Mouse (Mus musculus): ENCODE measurements around the gene Spata21. TPM values are rescaled to one million over a fixed set of nuclear protein-coding genes. Genes with fewer than 3 reads are reported as not detected.

Spata21 gene
- polyA plus RNA-seq, 1 experiment from 2014 or later, result 0.20 TPM

DNA sequence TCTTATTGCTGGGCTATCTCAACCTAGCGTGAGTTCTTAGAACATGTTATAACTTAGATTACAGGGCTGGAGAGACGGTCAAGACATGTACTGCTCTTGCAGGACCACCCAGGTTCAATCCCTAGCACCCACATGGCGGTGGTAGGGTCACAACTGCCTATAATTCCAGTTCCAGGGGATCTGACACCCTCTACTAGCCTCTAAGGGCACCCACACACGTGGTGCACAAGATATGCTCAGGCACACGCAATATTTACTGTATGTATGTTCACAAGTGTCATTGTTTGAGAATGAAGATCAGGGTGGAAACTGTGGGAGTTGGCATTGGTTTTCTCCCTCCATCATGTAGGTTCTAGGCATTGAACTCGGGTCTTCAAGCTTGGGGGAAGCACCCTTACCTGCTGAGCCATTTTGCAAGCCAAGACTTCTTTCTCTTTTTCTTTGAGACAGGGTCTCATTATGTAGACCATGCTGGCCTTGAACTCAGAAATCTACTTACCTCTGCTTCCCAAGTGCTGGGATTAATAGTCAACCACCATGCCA is 58.4 kb downstream of the Spata21 start:
- no peak for DNase-seq (ENCODE audit: low spot score)
- no peaks in the 10 kb centered on the region for H3K9me3 ChIP-seq (ENCODE audit: control insufficient read depth, low read length)
- no peak overlapping the region for H3K4me3 ChIP-seq (ENCODE audit: low read depth, low read length)
- ATAC-seq (replicated peaks; ENCODE audit: low FRiP score, low TSS enrichment, low read depth), result no peak
- H3K36me3 ChIP-seq (ENCODE audit: control insufficient read depth, insufficient read depth, low read length), result no peaks in the 10 kb centered on the region
- WGBS, result 96% methylated on average over 6 of the region's 6 CpGs
- no peaks in the 10 kb centered on the region for H3K27me3 ChIP-seq (replicated peaks; ENCODE audit: control insufficient read depth, insufficient read depth, low read length)
- peak overlapping the region; percentile 82 for H3K4me2 ChIP-seq (ENCODE audit: low read length)
- peaks cover 7% of the 10 kb centered on the region for H3K4me1 ChIP-seq (replicated peaks; ENCODE audit: control insufficient read depth, insufficient read depth, low read length)
- no peak overlapping the region for H3K9ac ChIP-seq (ENCODE audit: low read length)
- no peak overlapping the region; the same call in 1 of the 2 replicates for H3K27ac ChIP-seq (ENCODE audit: low read depth)

- peak within 1 kb of the TSS; percentile 68 for H3K4me3 ChIP-seq (ENCODE audit: low read depth, low read length)
- peak within 1 kb of the TSS; percentile 82 for H3K4me2 ChIP-seq (ENCODE audit: low read length)
- peak within 1 kb of the TSS; percentile 97 for H3K27ac ChIP-seq (ENCODE audit: low read depth)
- peak within 1 kb of the TSS; percentile 78 for H3K9ac ChIP-seq (ENCODE audit: low read length)
- H3K36me3 ChIP-seq (ENCODE audit: control insufficient read depth, insufficient read depth, low read length), result no peaks in the 10 kb centered on the region
- H3K9me3 ChIP-seq (ENCODE audit: control insufficient read depth, low read length), result no peaks in the 10 kb centered on the region
- DNase-seq (ENCODE audit: low spot score) (peak; percentile 97), ATAC-seq (replicated peaks; ENCODE audit: low FRiP score, low TSS enrichment, low read depth) (peak; percentile 85)
- H3K4me1 ChIP-seq (replicated peaks; ENCODE audit: control insufficient read depth, insufficient read depth, low read length), result peaks cover 7% of the 10 kb centered on the region
- 7% methylated on average over 52 of the region's 58 CpGs for WGBS
- no peaks in the 10 kb centered on the region for H3K27me3 ChIP-seq (replicated peaks; ENCODE audit: control insufficient read depth, insufficient read depth, low read length)
Observed at GRCm38 (mm10) chr4:141147112-141148008, 59.2 kb downstream of the Spata21 start, which contains the start of gene Fbxo42. Gene Fbxo42, plus strand, starts transcription at chr4:141147913.

- peak overlapping the region; percentile 78 for H3K9ac ChIP-seq (ENCODE audit: low read length)
- H3K27ac ChIP-seq (ENCODE audit: low read depth), result peak overlapping the region; percentile 97
- H3K36me3 ChIP-seq (ENCODE audit: control insufficient read depth, insufficient read depth, low read length), result no peaks in the 10 kb centered on the region
- DNase-seq (ENCODE audit: low spot score) (peak; percentile 79), ATAC-seq (replicated peaks; ENCODE audit: low FRiP score, low TSS enrichment, low read depth) (peak; percentile 83)
- peaks cover 7% of the 10 kb centered on the region for H3K4me1 ChIP-seq (replicated peaks; ENCODE audit: control insufficient read depth, insufficient read depth, low read length)
- H3K4me2 ChIP-seq (ENCODE audit: low read length), result peak overlapping the region; percentile 82
- WGBS, result under 1% methylated on average over 57 of the region's 66 CpGs
- H3K9me3 ChIP-seq (ENCODE audit: control insufficient read depth, low read length), result no peaks in the 10 kb centered on the region
- no peaks in the 10 kb centered on the region for H3K27me3 ChIP-seq (replicated peaks; ENCODE audit: control insufficient read depth, insufficient read depth, low read length)
- peak overlapping the region; percentile 68 for H3K4me3 ChIP-seq (ENCODE audit: low read depth, low read length)
Observed at GRCm38 (mm10) chr4:141148009-141148801, 60.1 kb downstream of the Spata21 start.

- no peak for ATAC-seq (replicated peaks; ENCODE audit: low FRiP score, low TSS enrichment, low read depth)
- Histone ChIP-seq H3K4me1 (replicated peaks; ENCODE audit: control insufficient read depth, insufficient read depth, low read length) (peaks cover 8% of the 10 kb centered on the region), H3K9ac (ENCODE audit: low read length) (peak overlapping the region; percentile 78), H3K4me3 (ENCODE audit: low read depth, low read length) (peak overlapping the region; percentile 68), H3K27me3 (replicated peaks; ENCODE audit: control insufficient read depth, insufficient read depth, low read length) (no peaks in the 10 kb centered on the region), H3K4me2 (ENCODE audit: low read length) (peak overlapping the region; percentile 82), H3K27ac (ENCODE audit: low read depth) (no peak overlapping the region), H3K9me3 (ENCODE audit: control insufficient read depth, low read length) (no peaks in the 10 kb centered on the region), H3K36me3 (ENCODE audit: control insufficient read depth, insufficient read depth, low read length) (no peaks in the 10 kb centered on the region)
- 26% methylated on average over 7 of the region's 7 CpGs for WGBS
- DNase-seq (ENCODE audit: low spot score), result no peak
Observed at GRCm38 (mm10) chr4:141149116-141149515, 61.0 kb downstream of the Spata21 start.

DNA sequence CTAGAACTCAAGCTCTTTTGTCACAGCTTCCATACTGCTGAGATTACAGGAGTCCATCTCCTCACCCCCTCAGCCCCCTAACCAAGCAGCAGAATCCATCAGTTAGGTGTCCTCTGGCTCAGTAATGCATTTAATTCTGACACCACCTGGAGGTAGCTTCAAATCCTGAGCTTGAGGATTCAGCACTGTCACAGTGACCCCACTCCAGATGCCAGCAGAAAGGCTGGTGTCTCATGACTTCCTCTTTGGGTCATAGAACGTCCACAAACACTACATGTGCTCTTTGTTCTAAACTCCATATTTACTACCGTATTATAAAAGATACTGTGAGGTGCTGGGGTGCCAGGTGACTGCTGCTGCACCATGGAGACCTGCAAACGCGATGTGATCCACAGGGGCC is 69.4 kb downstream of the Spata21 start:
- no peak overlapping the region for H3K4me3 ChIP-seq (ENCODE audit: low read depth, low read length)
- no peak overlapping the region for H3K9ac ChIP-seq (ENCODE audit: low read length)
- no peaks in the 10 kb centered on the region for H3K9me3 ChIP-seq (ENCODE audit: control insufficient read depth, low read length)
- H3K4me1 ChIP-seq (replicated peaks; ENCODE audit: control insufficient read depth, insufficient read depth, low read length), result peaks cover 18% of the 10 kb centered on the region
- no peak for ATAC-seq (replicated peaks; ENCODE audit: low FRiP score, low TSS enrichment, low read depth)
- H3K4me2 ChIP-seq (ENCODE audit: low read length), result no peak overlapping the region
- 71% methylated on average over 4 of the region's 4 CpGs for WGBS
- H3K27me3 ChIP-seq (replicated peaks; ENCODE audit: control insufficient read depth, insufficient read depth, low read length), result no peaks in the 10 kb centered on the region
- no peaks in the 10 kb centered on the region for H3K36me3 ChIP-seq (ENCODE audit: control insufficient read depth, insufficient read depth, low read length)
- H3K27ac ChIP-seq (ENCODE audit: low read depth), result no peak overlapping the region
- no peak for DNase-seq (ENCODE audit: low spot score)

- Histone ChIP-seq H3K9me3 (ENCODE audit: control insufficient read depth, low read length) (no peaks in the 10 kb centered on the region), H3K4me3 (ENCODE audit: low read depth, low read length) (no peak overlapping the region), H3K36me3 (ENCODE audit: control insufficient read depth, insufficient read depth, low read length) (no peaks in the 10 kb centered on the region), H3K4me2 (ENCODE audit: low read length) (no peak overlapping the region), H3K4me1 (replicated peaks; ENCODE audit: control insufficient read depth, insufficient read depth, low read length) (peaks cover 18% of the 10 kb centered on the region), H3K9ac (ENCODE audit: low read length) (no peak overlapping the region), H3K27ac (ENCODE audit: low read depth) (no peak overlapping the region), H3K27me3 (replicated peaks; ENCODE audit: control insufficient read depth, insufficient read depth, low read length) (no peaks in the 10 kb centered on the region)
- DNase-seq (ENCODE audit: low spot score), result no peak
- WGBS, result 70% methylated on average over 2 of the region's 2 CpGs
- ATAC-seq (replicated peaks; ENCODE audit: low FRiP score, low TSS enrichment, low read depth), result no peak
Observed at GRCm38 (mm10) chr4:141158609-141159008, 70.5 kb downstream of the Spata21 start.

- DNase-seq (ENCODE audit: low spot score), result no peak
Observed at GRCm38 (mm10) chr4:141159093-141159492, 71.0 kb downstream of the Spata21 start.

GRCm38 (mm10) chr4:141159666-141160065 is 71.5 kb downstream of the Spata21 start:
- Histone ChIP-seq H3K9me3 (ENCODE audit: control insufficient read depth, low read length) (no peaks in the 10 kb centered on the region), H3K36me3 (ENCODE audit: control insufficient read depth, insufficient read depth, low read length) (no peaks in the 10 kb centered on the region), H3K27me3 (replicated peaks; ENCODE audit: control insufficient read depth, insufficient read depth, low read length) (no peaks in the 10 kb centered on the region), H3K4me1 (replicated peaks; ENCODE audit: control insufficient read depth, insufficient read depth, low read length) (peaks cover 15% of the 10 kb centered on the region), H3K27ac (ENCODE audit: low read depth) (0 out of 2 replicates have a peak overlapping the region, but pooled peaks have one; percentile 45), H3K4me3 (ENCODE audit: low read depth, low read length) (no peak overlapping the region), H3K9ac (ENCODE audit: low read length) (no peak overlapping the region), H3K4me2 (ENCODE audit: low read length) (no peak overlapping the region)
- ATAC-seq (replicated peaks; ENCODE audit: low FRiP score, low TSS enrichment, low read depth) (no peak), DNase-seq (ENCODE audit: low spot score) (no peak)
- 41% methylated on average over 5 of the region's 5 CpGs for WGBS

More at GRCm38 (mm10) chr4:141159093-141159492, 71.0 kb downstream of the Spata21 start:
- 40% methylated on average over 11 of the region's 11 CpGs for WGBS
- Histone ChIP-seq H3K4me3 (ENCODE audit: low read depth, low read length) (no peak overlapping the region), H3K4me1 (replicated peaks; ENCODE audit: control insufficient read depth, insufficient read depth, low read length) (peaks cover 17% of the 10 kb centered on the region), H3K9ac (ENCODE audit: low read length) (no peak overlapping the region), H3K9me3 (ENCODE audit: control insufficient read depth, low read length) (no peaks in the 10 kb centered on the region), H3K27ac (ENCODE audit: low read depth) (0 out of 2 replicates have a peak overlapping the region, but pooled peaks have one; percentile 45), H3K36me3 (ENCODE audit: control insufficient read depth, insufficient read depth, low read length) (no peaks in the 10 kb centered on the region), H3K27me3 (replicated peaks; ENCODE audit: control insufficient read depth, insufficient read depth, low read length) (no peaks in the 10 kb centered on the region), H3K4me2 (ENCODE audit: low read length) (no peak overlapping the region)
- peak; percentile 45; the same call in 1 of the 2 replicates for ATAC-seq (replicated peaks; ENCODE audit: low FRiP score, low TSS enrichment, low read depth)

Data from intestine, embryonic 14.5 days (tissue).